Mouse (Mus musculus) hindbrain, embryonic 16.5 days (tissue): ENCODE data around the gene Rsph3b. TPM values are rescaled to one million over a fixed set of nuclear protein-coding genes. Genes with fewer than 3 reads are reported as not detected.

Experiments
- ATAC-seq: fragments of 200-750 bp; cut with Nextera tagmentation; 2 replicates; pipeline ENCODE4 v1.8.0; 2017; ENCODE audit warnings: moderate TSS enrichment, moderate library complexity
- H3K27ac ChIP-seq: fragments of 300-500 bp; sonication (generic); 2 replicates; pipeline ENCODE4 v1.5.1; 2014; ENCODE audit warnings: low read depth, mild to moderate bottlenecking, control low read depth, low read length, moderate library complexity
- H3K27me3 ChIP-seq: fragments of 300-500 bp; sonication (generic); replicated peaks from 2 replicates; pipeline ENCODE4 v1.6.1; 2014; ENCODE audit warnings: low read length; ENCODE audit not compliant: control insufficient read depth, insufficient read depth
- H3K36me3 ChIP-seq: fragments of 300-500 bp; sonication (generic); 2 replicates; pipeline ENCODE4 v1.6.1; 2014; ENCODE audit warnings: mild to moderate bottlenecking, low read length, moderate library complexity, mixed read lengths; ENCODE audit not compliant: control insufficient read depth, insufficient read depth
- H3K4me1 ChIP-seq: fragments of 300-500 bp; sonication (generic); 2 replicates; pipeline ENCODE4 v1.6.1; 2014; ENCODE audit warnings: low read depth, low read length; ENCODE audit not compliant: control insufficient read depth, insufficient read depth
- H3K4me2 ChIP-seq: fragments of 300-500 bp; sonication (generic); 2 replicates; pipeline ENCODE4 v1.6.1; 2014; ENCODE audit warnings: mild to moderate bottlenecking, low read length, control low read depth, moderate library complexity
- H3K4me3 ChIP-seq: fragments of 300-500 bp; sonication (generic); 2 replicates; pipeline ENCODE4 v1.5.1; 2014; ENCODE audit warnings: mild to moderate bottlenecking, low read length, control low read depth, moderate library complexity
- H3K9ac ChIP-seq: fragments of 300-500 bp; sonication (generic); 2 replicates; pipeline ENCODE4 v1.6.1; 2014; ENCODE audit warnings: low read depth, mild to moderate bottlenecking, control low read depth, low read length, moderate library complexity
- H3K9me3 ChIP-seq: fragments of 300-500 bp; sonication (generic); 2 replicates; pipeline ENCODE4 v1.6.1; 2014; ENCODE audit warnings: mild to moderate bottlenecking, low read length, moderate library complexity; ENCODE audit not compliant: control insufficient read depth
- WGBS: fragments of 180-500 bp; shearing (Covaris S2); extraction: QIAGEN DNeasy Blood & Tissue Kit; methylation state at CpG from one replicate; pipeline ENCODE4 v1.1.7; 2014; 5-methylcytosine and 5-hydroxymethylcytosine counted together
- microRNA-seq: library from miRNA; unstranded; fragments of <30 nt; microRNA quantifications from one replicate; pipeline ENCODE4, GENCODE M21; 2017
- polyA plus RNA-seq: library from polyadenylated mRNA; unstranded; fragments of >200 nt; fragmentation: Nextera tagmentation; extraction: Ambion mirVana; gene quantifications from 2 replicates; pipeline ENCODE4 v1.2.1, GENCODE M21; 2015

Rsph3b gene
- polyA plus RNA-seq, 1 experiment from 2014 or later, result 63.2 TPM

GRCm38 (mm10) chr17:6862040-6862780 is 86.3 kb downstream of the Rsph3b start:
- Histone ChIP-seq H3K4me1 (peaks cover 19% of the 10 kb centered on the region), H3K36me3 (no peaks in the 10 kb centered on the region), H3K4me2 (no peak overlapping the region; the same call in 1 of the 2 replicates), H3K27me3 (no peaks in the 10 kb centered on the region), H3K9me3 (no peaks in the 10 kb centered on the region), H3K27ac (no peak overlapping the region), H3K4me3 (no peak overlapping the region), H3K9ac (peak overlapping the region; percentile 42; the same call in 1 of the 2 replicates)
- 36% methylated on average over 12 of the region's 12 CpGs for whole genome bisulfite sequencing
- no peak for ATAC-seq

DNA sequence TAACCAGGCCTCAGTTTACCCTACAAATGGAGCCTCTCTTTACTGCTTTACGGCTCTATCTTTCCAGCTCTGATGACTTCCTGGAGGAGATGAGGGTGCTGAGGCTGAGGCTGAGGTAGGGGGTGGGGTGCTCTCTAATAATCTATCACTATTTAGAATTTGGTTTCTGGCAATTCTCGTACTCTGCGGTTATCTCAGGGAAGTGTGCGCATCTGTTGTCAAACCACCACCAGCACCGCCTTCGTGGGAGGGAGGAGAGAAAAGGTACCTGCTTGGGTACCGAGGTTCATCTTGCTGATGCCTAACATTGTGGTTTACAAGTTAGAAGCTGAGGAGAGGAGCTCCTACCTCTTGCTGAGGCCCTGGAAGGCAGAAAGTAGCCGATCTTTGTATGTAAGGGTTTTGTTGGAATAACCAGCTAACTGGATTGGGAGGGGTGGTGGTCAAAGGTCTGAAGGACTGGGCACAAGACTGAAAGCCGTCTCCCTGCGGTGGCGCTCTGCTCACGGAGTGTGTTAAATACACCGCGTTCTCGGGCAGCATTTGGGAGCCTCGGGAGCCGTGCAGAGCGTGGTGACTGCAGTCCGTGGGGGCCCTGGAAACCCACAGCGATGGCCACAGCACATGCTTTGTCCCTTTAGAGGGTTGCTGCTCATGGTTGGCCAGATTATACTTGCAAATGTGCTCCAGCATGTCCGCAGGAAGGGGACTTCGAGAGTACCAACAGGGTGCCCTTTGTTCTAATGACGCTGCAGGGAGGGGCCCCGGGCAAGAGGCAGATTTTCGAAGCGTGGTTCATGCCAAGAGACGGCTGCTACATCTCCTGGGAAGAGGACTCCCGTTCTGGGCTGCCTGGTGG is 87.1 kb downstream of the Rsph3b start:
- 3% methylated on average over 28 of the region's 28 CpGs for WGBS

GRCm38 (mm10) chr17:6860491-6860897 is 88.0 kb downstream of the Rsph3b start:
- Histone ChIP-seq H3K27me3 (no peaks in the 10 kb centered on the region), H3K27ac (peak overlapping the region; percentile 55; the same call in 1 of the 2 replicates), H3K36me3 (no peaks in the 10 kb centered on the region), H3K9ac (no peak overlapping the region), H3K4me2 (no peak overlapping the region), H3K9me3 (no peaks in the 10 kb centered on the region), H3K4me1 (peaks cover 19% of the 10 kb centered on the region), H3K4me3 (no peak overlapping the region)
- peak; percentile 60; the same call in 1 of the 2 replicates for ATAC-seq
- WGBS, result 15% methylated on average over 12 of the region's 12 CpGs

More for the DNA sequence above, 87.1 kb downstream of the Rsph3b start:
- H3K4me2 ChIP-seq, result peak overlapping the region; percentile 49
- no peaks in the 10 kb centered on the region for H3K9me3 ChIP-seq
- no peaks in the 10 kb centered on the region for H3K36me3 ChIP-seq
- H3K4me3 ChIP-seq, result peak overlapping the region; percentile 18
- peak; percentile 94 for ATAC-seq
- H3K27me3 ChIP-seq, result no peaks in the 10 kb centered on the region
- H3K4me1 ChIP-seq, result peaks cover 19% of the 10 kb centered on the region
- H3K9ac ChIP-seq, result peak overlapping the region; percentile 42
- H3K27ac ChIP-seq, result peak overlapping the region; percentile 61

DNA sequence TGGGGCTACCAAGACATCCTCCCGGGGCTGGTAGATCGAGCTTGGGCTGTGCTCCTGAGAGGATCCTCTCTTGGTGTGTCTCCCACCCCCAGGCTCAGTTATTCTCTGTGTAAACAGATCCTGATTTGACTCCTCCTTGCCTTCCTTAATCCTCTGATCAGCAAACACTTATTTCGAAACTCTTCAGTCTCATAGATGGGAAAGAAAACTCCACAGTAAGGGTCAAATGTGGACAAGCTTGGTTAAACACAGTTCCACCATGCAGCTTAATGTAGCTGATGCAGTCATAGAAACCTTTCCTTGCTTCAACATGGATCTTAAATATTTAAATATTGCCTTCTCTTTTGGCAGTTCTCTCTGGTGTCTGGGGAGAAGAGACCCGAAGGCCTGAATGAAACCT is 88.4 kb downstream of the Rsph3b start:
- Histone ChIP-seq H3K27me3 (no peaks in the 10 kb centered on the region), H3K9me3 (no peaks in the 10 kb centered on the region)

More for the DNA sequence above, 88.4 kb downstream of the Rsph3b start:
- H3K9ac ChIP-seq, result no peak overlapping the region
- H3K4me3 ChIP-seq, result no peak overlapping the region
- peaks cover 19% of the 10 kb centered on the region for H3K4me1 ChIP-seq
- peak overlapping the region; percentile 60 for H3K27ac ChIP-seq
- WGBS, result 19% methylated on average over 4 of the region's 4 CpGs
- no peak for ATAC-seq
- no peaks in the 10 kb centered on the region for H3K36me3 ChIP-seq
- H3K4me2 ChIP-seq, result no peak overlapping the region

Small RNAs within 50 kb of the gene (microRNA-seq; reads per million reads assigned to microRNA genes)
- not detected for gene Mir692-1

Other genes starting within 250 kb of the Rsph3b start
- gene Ezr, start 165.9 kb downstream of the Rsph3b start, polyA plus RNA-seq, result 69.9 and 73.3 TPM in 2 replicates
- gene Tagap1, start 12.5 kb upstream of the Rsph3b start, polyA plus RNA-seq, result 50.3 and 51.4 TPM in 2 replicates
- gene Rnaset2b, start 22.0 kb upstream of the Rsph3b start, polyA plus RNA-seq, result 121 and 138 TPM in 2 replicates
- 0.35 and 0.62 TPM in 2 replicates for gene Gm49721, start 30.2 kb upstream of the Rsph3b start, polyA plus RNA-seq
- not detected in 2 replicates for gene Gm1604a, start 76.9 kb upstream of the Rsph3b start, polyA plus RNA-seq
- gene Rps6ka2, start 221.4 kb upstream of the Rsph3b start, polyA plus RNA-seq, result 18.7 and 20.9 TPM in 2 replicates